Mouse (Mus musculus): ENCODE measurements around the gene Fgfr3.

DNA sequence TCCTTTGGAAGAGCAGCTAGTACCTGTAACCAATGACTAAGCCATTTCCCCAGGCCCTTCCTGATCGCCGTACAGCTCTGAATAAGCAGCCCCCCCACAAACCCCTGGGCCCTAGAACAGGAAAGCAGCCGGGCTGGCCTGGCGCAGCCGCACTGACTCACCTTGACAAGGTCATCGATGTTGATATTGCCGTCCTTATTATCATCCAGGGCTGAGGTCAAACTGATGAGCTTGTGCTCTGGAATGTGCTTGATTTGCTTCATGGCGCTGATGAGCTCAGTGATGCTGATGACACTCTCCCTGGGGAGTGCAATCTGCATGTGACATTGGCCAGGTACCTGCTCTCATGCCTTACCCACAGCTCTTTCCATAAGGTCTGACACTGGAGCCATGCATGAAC, 22.0 kb downstream of the Fgfr3 start:
- TF ChIP-seq POLR2A (IDR thresholded peaks at IDR 0.05; ENCODE audit: borderline replicate concordance, low read depth, low read length) (no peak), CTCF (IDR thresholded peaks at IDR 0.05; ENCODE audit: low read depth, low read length) (no peak)
